Mouse (Mus musculus) MEL (cell line): ENCODE data around the gene Strc.

ENCODE experiments used
- EP300 ChIP-seq, 2 experiments: IDR thresholded peaks; 2 replicates each; pipeline ENCODE4 v1.6.1; 2011; ENCODE audit warnings: improper control_type of control experiment in 2 of 2, low read length in 2 of 2, low read depth in 1 of 2, mild to moderate bottlenecking in 1 of 2
- GATA1 ChIP-seq: IDR thresholded peaks from 2 replicates; pipeline ENCODE4 v1.6.1; 2011; ENCODE audit warnings: low read depth, low read length, improper control_type of control experiment
- HCFC1 ChIP-seq: IDR thresholded peaks from 2 replicates; pipeline ENCODE4 v1.6.1; 2012; ENCODE audit warnings: low read depth, mild to moderate bottlenecking, inconsistent platforms, low read length, improper control_type of control experiment, moderate library complexity

DNA sequence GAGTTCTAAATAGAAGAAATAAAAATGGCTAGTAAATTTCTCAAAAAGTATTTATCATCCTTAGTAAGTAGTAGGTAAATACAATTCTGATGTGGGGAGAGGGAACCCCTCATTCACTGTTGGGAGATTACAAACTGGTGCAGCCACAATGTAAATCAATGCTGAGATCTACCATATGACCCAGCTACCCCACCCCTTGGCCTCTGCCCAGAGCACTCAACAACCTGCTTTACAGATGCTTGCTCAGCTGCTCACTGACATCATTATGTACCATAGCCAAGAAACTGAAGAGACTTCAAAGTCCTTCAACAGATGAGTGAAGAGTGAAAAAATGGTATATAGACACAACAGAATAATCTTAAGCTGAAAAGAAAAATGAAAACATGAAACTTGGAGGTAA is 16.3 kb upstream of the Strc start:
- TF ChIP-seq HCFC1 = no peak
- TF ChIP-seq EP300 (IDR thresholded peaks at IDR 0.05; ENCODE audit: low read depth in 1 of 2, low read length in 2 of 2) = no peak
- TF ChIP-seq GATA1 = no peak
